Mouse (Mus musculus) B cell, adult (primary cell): Measurements from ENCODE around the gene Zfp626. TPM values are rescaled to one million over a fixed set of nuclear protein-coding genes. Genes with fewer than 3 reads are reported as not detected.

Source experiments
- total RNA-seq: library from RNA; stranded (reverse); gene quantifications from 4 replicates; pipeline ENCODE4 v1.2.4, GENCODE M21; 2023; ENCODE audit not compliant: inconsistent age

Gene Zfp626
- 7.8 to 10.6 TPM (median 8.2 TPM) in 4 replicates for total RNA-seq

GRCm38 (mm10) chr7:27806896-27807295 lies at the start of gene Zfp626:
TSS of gene Zfp626 (plus strand) at chr7:27807196.

GRCm38 (mm10) chr7:27838323-27839249 lies 31.6 kb downstream of the Zfp626 start, which contains the start of gene Zfp59:
TSS of gene Zfp59 (plus strand) at chr7:27838607.

GRCm38 (mm10) chr7:27857227-27857626 lies 50.2 kb downstream of the Zfp626 start, which contains the start of gene Zfp607a:
TSS of gene Zfp607a (plus strand) at chr7:27857527.

Other genes with a start within 250 kb of the Zfp626 start
- 99.7 to 109 TPM (median 105 TPM) in 4 replicates for gene Akt2, start 215.6 kb upstream of the Zfp626 start, total RNA-seq
- not detected in 4 replicates for gene Ttc9b, start 153.3 kb upstream of the Zfp626 start, total RNA-seq
- gene Map3k10, start 132.6 kb upstream of the Zfp626 start, total RNA-seq = 13.9 to 17.6 TPM (median 15.9 TPM) in 4 replicates
- gene Zfp607b, start 117.9 kb upstream of the Zfp626 start, total RNA-seq = 0.83 to 2.7 TPM (median 1.5 TPM) in 4 replicates
- 12.9 to 15.2 TPM (median 14.2 TPM) in 4 replicates for gene Zfp60, start 75.8 kb upstream of the Zfp626 start, total RNA-seq
- gene Zfp59, start 31.4 kb downstream of the Zfp626 start, total RNA-seq = 4.5 to 6.6 TPM (median 5.2 TPM) in 4 replicates
- 9.1 to 11.3 TPM (median 10.1 TPM) in 4 replicates for gene Zfp607a, start 50.3 kb downstream of the Zfp626 start, total RNA-seq
- gene Zfp974, start 122.3 kb downstream of the Zfp626 start, total RNA-seq = 15.6 to 17.3 TPM (median 16.5 TPM) in 4 replicates
- gene Zfp780b, start 172.0 kb downstream of the Zfp626 start, total RNA-seq = 10.3 to 12.3 TPM (median 11.8 TPM) in 4 replicates
- 7.4 to 12.5 TPM (median 9.7 TPM) in 4 replicates for gene Zfp850, start 206.9 kb downstream of the Zfp626 start, total RNA-seq
- 110 to 133 TPM (median 123 TPM) in 4 replicates for gene Psmc4, start 242.9 kb downstream of the Zfp626 start, total RNA-seq